Comparison of ENCODE assay signal across 9 mouse cellular contexts in genomic region chr6:86670873-86671272, GRCm38 (mm10). TPM values are rescaled to one million over a fixed set of nuclear protein-coding genes. Genes with fewer than 3 reads are reported as not detected.
DNase-seq lines count a peak whose midpoint lies in the region; ATAC-seq and TF ChIP-seq lines count a peak whose summit lies in the region.
"Had no signal": no experiment of that assay in that cellular context is flagged by ENCODE, and none has a peak within 500 bp of the region (broad histone marks: within the 10 kb centered on the region; RNA-seq: fewer than 3 reads in every experiment).

No protein-coding gene starts in this region.

- peaks cover 43% of the 10 kb centered on the region for H3K36me3 ChIP-seq in forebrain, embryonic 10.5 days (replicated peaks)
- H3K36me3 ChIP-seq in forebrain, embryonic 12.5 days (replicated peaks): peaks cover 44% of the 10 kb centered on the region
- H3K36me3 ChIP-seq in forebrain, embryonic 15.5 days: peaks cover 37% of the 10 kb centered on the region
- H3K36me3 ChIP-seq in lung, postnatal 0 days (ENCODE audit: insufficient read depth, low read length): peaks cover 6% of the 10 kb centered on the region; the same call in 1 of the 2 replicates

- no peaks in the 10 kb centered on the region for H3K9me3 ChIP-seq in forebrain, embryonic 10.5 days
- H3K9me3 ChIP-seq in forebrain, embryonic 12.5 days: no peaks in the 10 kb centered on the region
- no peaks in the 10 kb centered on the region for H3K9me3 ChIP-seq in forebrain, embryonic 15.5 days
- no peaks in the 10 kb centered on the region for H3K9me3 ChIP-seq in lung, postnatal 0 days (ENCODE audit: low read length)

- no peak overlapping the region for H3K9ac ChIP-seq in forebrain, embryonic 12.5 days
- no peak overlapping the region for H3K9ac ChIP-seq in forebrain, embryonic 15.5 days (replicated peaks)
- H3K9ac ChIP-seq in lung, postnatal 0 days (replicated peaks; ENCODE audit: low read depth): no peak overlapping the region

- H3K4me3 ChIP-seq in forebrain, embryonic 10.5 days: no peak overlapping the region
- H3K4me3 ChIP-seq in forebrain, embryonic 12.5 days (replicated peaks): no peak overlapping the region
- H3K4me3 ChIP-seq in forebrain, embryonic 15.5 days: no peak overlapping the region
- no peak overlapping the region for H3K4me3 ChIP-seq in lung, postnatal 0 days (ENCODE audit: low read depth, low read length)

- H3K4me2 ChIP-seq in forebrain, embryonic 12.5 days: no peak overlapping the region
- no peak overlapping the region for H3K4me2 ChIP-seq in forebrain, embryonic 15.5 days (replicated peaks)
- H3K4me2 ChIP-seq in lung, postnatal 0 days (replicated peaks; ENCODE audit: low read depth, low read length): no peak overlapping the region

- no peak overlapping the region for H3K27ac ChIP-seq in forebrain, embryonic 10.5 days
- no peak overlapping the region for H3K27ac ChIP-seq in forebrain, embryonic 12.5 days
- peak overlapping the region; percentile 44 for H3K27ac ChIP-seq in forebrain, embryonic 15.5 days (replicated peaks)
- H3K27ac ChIP-seq in lung, postnatal 0 days (ENCODE audit: low read length): peak overlapping the region; percentile 34; the same call in 1 of the 2 replicates

- TF ChIP-seq EP300 in lung, postnatal 0 days (IDR thresholded peaks at IDR 0.05): no peak

- no peak for ATAC-seq in forebrain, embryonic 12.5 days (ENCODE audit: low FRiP score)
- ATAC-seq in forebrain, embryonic 15.5 days (replicated peaks): no peak
- ATAC-seq in lung, postnatal 0 days: no peak
- ATAC-seq: Patski had no signal

- TF ChIP-seq CTCF in lung, postnatal 0 days (IDR thresholded peaks at IDR 0.05): peak; percentile 98

- 22% methylated on average over 2 of the region's 2 CpGs for WGBS in forebrain, embryonic 10.5 days
- 13% methylated on average over 2 of the region's 2 CpGs for WGBS in forebrain, embryonic 12.5 days
- 18% methylated on average over 2 of the region's 2 CpGs for WGBS in forebrain, embryonic 15.5 days
- 22% methylated on average over 2 of the region's 2 CpGs for WGBS in lung, postnatal 0 days

- no peaks in the 10 kb centered on the region for H3K27me3 ChIP-seq in forebrain, embryonic 10.5 days (ENCODE audit: poor library complexity, severe bottlenecking)
- H3K27me3 ChIP-seq in forebrain, embryonic 12.5 days: no peaks in the 10 kb centered on the region
- H3K27me3 ChIP-seq in forebrain, embryonic 15.5 days: no peaks in the 10 kb centered on the region
- H3K27me3 ChIP-seq in lung, postnatal 0 days (replicated peaks; ENCODE audit: insufficient read depth, low read length): no peaks in the 10 kb centered on the region
- H3K27me3 ChIP-seq: Patski had no signal

- peak; percentile 43 for DNase-seq in forebrain, embryonic 10.5 days (ENCODE audit: extremely low spot score, low spot score)
- peak; percentile 55 to 62 for DNase-seq in CD8-positive naive resting alpha-beta T cell, adult 2 months (ENCODE audit: low read depth in 2 of 2, low spot score in 2 of 2)
- peak; percentile 79 for DNase-seq in c-Kit-positive CD71-positive TER-119-positive erythroid progenitor cells, embryonic 14.5 days (ENCODE audit: low spot score)
- peak; percentile 61 to 87 for DNase-seq in kidney, postnatal 36 days
- peak; percentile 95 for DNase-seq in lung, postnatal 0 days (ENCODE audit: low spot score)
- peak; percentile 77 for DNase-seq in retina, postnatal 7 days (ENCODE audit: low read depth, low spot score)

- H3K4me1 ChIP-seq in forebrain, embryonic 10.5 days: peaks cover 23% of the 10 kb centered on the region
- H3K4me1 ChIP-seq in forebrain, embryonic 12.5 days: peaks cover 24% of the 10 kb centered on the region
- H3K4me1 ChIP-seq in forebrain, embryonic 15.5 days: peaks cover 25% of the 10 kb centered on the region
- H3K4me1 ChIP-seq in lung, postnatal 0 days (ENCODE audit: insufficient read depth, low read depth, low read length): peaks cover 12% of the 10 kb centered on the region; the same call in 1 of the 2 replicates

RNA-seq across cellular contexts. Expression of gene Mxd1, which starts 1.9 kb away (rescaled TPM):
- 8.2 and 8.3 TPM in 2 replicates for polyA plus RNA-seq in forebrain, embryonic 10.5 days (2016; fragmentation: Nextera tagmentation; extraction: Ambion mirVana)
- 23.8 and 26.8 TPM in 2 replicates for polyA plus RNA-seq in forebrain, embryonic 12.5 days (2016; fragmentation: Nextera tagmentation; extraction: Ambion mirVana)
- 22.8 and 23.2 TPM in 2 replicates for polyA plus RNA-seq in forebrain, embryonic 15.5 days (2015; fragmentation: Nextera tagmentation; extraction: Ambion mirVana)
- polyA plus RNA-seq in lung, postnatal 0 days (2015; fragmentation: Nextera tagmentation; extraction: Ambion mirVana): 16.4 and 17.2 TPM in 2 replicates

RNA-seq across cellular contexts. Expression of gene Snrnp27, which starts 13.4 kb away (rescaled TPM):
- 125 and 136 TPM in 2 replicates for polyA plus RNA-seq in forebrain, embryonic 10.5 days (2016; fragmentation: Nextera tagmentation; extraction: Ambion mirVana)
- 136 and 139 TPM in 2 replicates for polyA plus RNA-seq in forebrain, embryonic 12.5 days (2016; fragmentation: Nextera tagmentation; extraction: Ambion mirVana)
- 113 and 124 TPM in 2 replicates for polyA plus RNA-seq in forebrain, embryonic 15.5 days (2015; fragmentation: Nextera tagmentation; extraction: Ambion mirVana)
- 91.2 and 95.5 TPM in 2 replicates for polyA plus RNA-seq in lung, postnatal 0 days (2015; fragmentation: Nextera tagmentation; extraction: Ambion mirVana)

RNA-seq across cellular contexts. Expression of gene Asprv1, which starts 42.9 kb away (rescaled TPM):
- polyA plus RNA-seq in forebrain, embryonic 10.5 days (2016; fragmentation: Nextera tagmentation; extraction: Ambion mirVana): 0.16 and 0.32 TPM in 2 replicates
- 0.52 and 0.87 TPM in 2 replicates for polyA plus RNA-seq in forebrain, embryonic 12.5 days (2016; fragmentation: Nextera tagmentation; extraction: Ambion mirVana)
- 0.59 and 0.61 TPM in 2 replicates for polyA plus RNA-seq in forebrain, embryonic 15.5 days (2015; fragmentation: Nextera tagmentation; extraction: Ambion mirVana)
- 4.4 and 4.6 TPM in 2 replicates for polyA plus RNA-seq in lung, postnatal 0 days (2015; fragmentation: Nextera tagmentation; extraction: Ambion mirVana)
- polyA plus RNA-seq: Patski had no signal

Comparison
In these comparisons a context has a peak if more than half of its experiments do, and no peak if none do; other contexts are left out.
1. H3K27ac ChIP-seq: peak in forebrain, embryonic 15.5 days (single experiment) and lung, postnatal 0 days (single experiment); none in forebrain, embryonic 10.5 days (single experiment) and forebrain, embryonic 12.5 days (single experiment).
2. DNase-seq: peak in every context shown above with its lines; median percentile 95 in lung, postnatal 0 days; 79 in c-Kit-positive CD71-positive TER-119-positive erythroid progenitor cells, embryonic 14.5 days; 77 in retina, postnatal 7 days; 74 in kidney, postnatal 36 days; 58 in CD8-positive naive resting alpha-beta T cell, adult 2 months; 43 in forebrain, embryonic 10.5 days.